Mouse (Mus musculus): ENCODE measurements around the gene Ptprg. TPM values are rescaled to one million over a fixed set of nuclear protein-coding genes. Genes with fewer than 3 reads are reported as not detected.

Ptprg gene
- total RNA-seq, 2 experiments from 2014 or later, result 1.7 TPM; not detected in 1

DNA sequence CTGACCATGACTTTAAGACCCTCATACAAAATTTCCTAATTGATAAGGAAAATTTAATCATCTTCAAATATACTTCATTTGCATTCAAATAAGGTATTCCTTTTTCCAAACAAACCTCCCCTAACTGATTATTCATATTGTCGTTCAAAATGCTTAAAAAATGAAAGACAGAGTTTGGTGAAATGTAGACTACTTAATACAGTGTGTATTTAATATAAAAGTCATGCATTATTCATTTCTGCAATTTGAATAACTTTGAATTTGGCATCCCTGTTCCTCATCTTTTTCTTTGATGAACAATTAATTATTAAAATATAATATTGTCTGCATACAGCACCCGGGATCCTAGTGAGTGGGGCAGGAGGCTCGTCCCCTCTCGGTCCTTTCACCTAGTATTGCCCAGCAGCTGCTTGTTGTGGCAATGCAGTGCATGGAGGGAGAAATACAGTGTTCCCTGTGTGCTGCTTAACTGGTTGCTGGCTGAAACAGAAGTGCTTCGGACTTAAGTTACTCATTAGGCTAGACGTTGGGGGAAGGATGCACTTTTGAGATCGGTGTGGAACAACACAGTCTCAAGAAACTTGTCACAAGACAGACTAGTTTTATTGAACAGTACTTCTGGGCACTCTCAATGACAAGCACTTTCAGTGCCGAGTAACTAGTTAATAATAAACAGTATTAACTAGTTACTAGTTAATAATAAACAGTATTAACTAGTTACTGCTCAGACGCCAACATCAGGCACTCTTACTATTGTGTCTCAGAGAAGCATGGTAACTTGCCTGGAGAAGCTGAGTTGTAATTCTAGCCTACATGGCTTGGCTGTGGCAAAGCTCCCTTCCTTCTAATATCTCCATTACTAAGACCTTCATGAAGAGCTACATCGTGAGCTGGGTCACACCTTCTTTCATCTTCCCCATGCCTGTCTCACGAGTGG is 549.3 kb downstream of the Ptprg start:
- ATAC-seq (replicated peaks; ENCODE audit: low FRiP score, poor library complexity, severe bottlenecking), result no peak

DNA sequence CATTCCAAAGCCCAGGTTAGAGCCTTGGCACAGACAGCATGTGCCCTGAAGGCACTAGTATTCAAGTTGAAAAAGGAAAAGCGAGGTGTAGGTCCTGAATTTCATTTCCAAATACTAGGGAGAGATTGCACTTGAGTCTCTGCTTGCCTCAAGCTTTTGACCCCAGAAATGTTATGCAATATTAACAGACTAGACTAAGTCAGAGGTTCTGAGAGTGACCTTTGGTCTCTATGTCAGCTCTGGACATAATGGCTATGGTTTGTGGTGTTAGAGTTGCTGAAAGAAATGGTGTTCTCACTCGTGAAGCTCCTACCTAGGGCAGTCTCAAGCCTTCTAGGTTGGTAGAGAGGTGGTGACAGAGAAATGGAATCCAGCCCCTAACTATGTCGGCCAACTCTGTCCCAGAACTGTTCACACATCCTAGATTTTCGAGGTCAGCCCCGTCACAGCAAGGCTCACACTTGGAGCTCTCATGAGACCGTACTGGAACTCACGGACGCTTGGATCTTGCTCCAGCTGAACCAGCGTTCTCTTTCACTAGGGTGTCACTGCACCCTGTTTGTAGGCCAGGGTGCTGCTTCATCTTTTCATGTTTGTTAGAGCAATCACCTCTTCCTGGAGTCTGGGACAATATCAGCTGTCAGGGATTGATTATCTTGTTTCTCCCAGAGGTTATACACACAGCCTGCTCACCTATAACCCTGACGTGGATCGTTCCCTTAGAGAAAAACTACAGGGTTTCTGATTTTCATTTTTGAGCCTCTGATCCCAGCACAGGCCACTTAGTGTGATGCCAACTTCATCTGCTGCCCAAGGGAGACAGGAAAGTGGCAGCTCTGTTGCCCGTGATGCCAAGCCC is 551.2 kb downstream of the Ptprg start:
- no peak for ATAC-seq (replicated peaks; ENCODE audit: low FRiP score, poor library complexity, severe bottlenecking)

DNA sequence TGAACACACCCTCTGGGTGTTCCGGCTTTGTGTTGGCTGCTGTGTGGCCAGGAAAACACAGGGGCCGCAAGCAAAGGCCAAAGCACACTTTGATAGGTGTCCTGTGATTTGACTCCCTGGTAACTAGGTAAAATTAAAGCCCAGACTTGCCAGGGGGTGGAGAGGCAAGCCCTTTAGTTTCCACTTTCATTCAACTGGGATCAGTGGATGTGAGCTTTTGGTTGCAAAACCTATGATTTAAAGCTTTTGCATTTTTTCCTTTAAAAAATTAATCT is 551.8 kb downstream of the Ptprg start:
- no peak for ATAC-seq (replicated peaks; ENCODE audit: low FRiP score, poor library complexity, severe bottlenecking)

DNA sequence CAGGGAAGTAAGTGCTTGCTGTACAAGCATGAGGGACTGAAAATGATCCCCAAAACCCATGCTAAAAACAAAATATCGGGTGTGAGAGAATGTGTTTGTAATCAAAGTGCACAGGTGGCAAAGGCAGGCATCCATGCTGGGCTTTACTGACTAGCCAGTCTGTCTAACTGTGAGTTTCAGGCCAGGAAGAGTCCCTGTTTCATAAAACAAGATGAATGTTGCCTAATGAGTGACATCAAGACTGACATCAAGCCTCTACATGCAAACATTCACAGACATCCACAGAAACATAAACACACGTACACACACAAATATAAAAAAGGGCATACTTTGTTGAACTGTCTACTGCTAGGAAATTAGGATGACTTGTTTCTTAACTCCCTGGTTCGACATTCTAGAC is 552.3 kb downstream of the Ptprg start:
- no peak for ATAC-seq (replicated peaks; ENCODE audit: low FRiP score, poor library complexity, severe bottlenecking)

DNA sequence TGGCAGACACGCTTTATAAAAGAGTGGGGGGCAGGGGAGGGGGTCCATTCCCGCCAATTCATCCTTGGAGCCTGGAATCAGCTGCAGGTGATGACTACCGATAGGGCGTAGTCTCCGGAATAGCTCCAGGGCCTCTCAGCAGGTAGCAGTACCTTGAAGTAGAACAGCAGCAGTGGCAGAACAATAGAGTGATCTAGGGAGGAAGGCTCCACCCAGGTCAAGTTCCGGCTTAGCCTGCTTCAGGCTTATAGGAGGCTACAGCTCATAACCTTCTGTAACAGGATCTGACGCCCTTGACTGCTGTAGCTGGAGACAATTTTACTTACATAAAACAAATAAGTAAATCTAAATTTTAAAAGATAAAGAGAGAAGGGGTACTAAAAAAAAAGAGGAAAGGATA is 554.1 kb downstream of the Ptprg start:
- no peak for ATAC-seq (replicated peaks; ENCODE audit: low FRiP score, poor library complexity, severe bottlenecking)

DNA sequence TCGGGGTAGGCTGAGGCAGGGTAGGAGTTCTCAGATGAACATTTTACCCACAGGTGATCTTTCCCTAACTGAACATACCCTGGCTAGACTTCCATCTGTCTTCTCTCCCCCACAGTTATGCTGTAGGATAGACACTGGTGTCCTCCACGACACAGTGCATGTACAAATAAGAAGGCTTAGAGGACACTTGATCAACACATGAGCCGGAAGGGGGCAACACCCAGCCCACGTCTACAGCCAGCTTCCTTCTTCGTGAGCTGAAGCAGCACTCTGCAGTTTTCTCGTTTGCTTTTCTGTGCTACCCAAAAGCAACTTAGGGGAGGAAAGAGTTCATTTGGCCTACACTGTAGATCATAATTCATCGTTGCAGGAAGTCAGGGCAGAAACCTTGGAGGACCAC is 554.7 kb downstream of the Ptprg start:
- ATAC-seq (replicated peaks; ENCODE audit: low FRiP score, poor library complexity, severe bottlenecking), result no peak

DNA sequence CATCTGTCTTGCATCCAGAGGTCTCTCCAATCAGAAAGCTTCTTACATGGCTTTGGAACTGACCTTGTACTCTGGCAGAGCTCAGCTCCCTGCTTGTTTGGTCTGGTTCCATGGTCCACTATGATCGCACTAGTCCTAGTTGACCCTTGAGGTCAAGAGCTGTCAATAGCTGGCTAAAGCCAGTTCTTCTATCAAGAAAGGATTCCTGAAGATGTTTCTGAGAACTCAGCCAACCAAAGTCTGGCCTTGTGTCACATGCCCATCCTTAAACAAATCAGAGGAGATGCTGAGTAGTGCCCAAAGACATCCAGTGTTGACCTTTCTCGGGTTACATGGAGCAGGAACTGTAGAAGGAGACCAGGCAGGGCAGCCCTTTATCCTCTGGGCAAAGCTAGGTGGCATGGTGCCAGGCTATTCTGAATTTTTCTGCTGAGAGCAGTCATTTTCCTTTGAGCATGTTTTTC is 559.2 kb downstream of the Ptprg start:
- no peak for ATAC-seq (replicated peaks; ENCODE audit: low FRiP score, poor library complexity, severe bottlenecking)

DNA sequence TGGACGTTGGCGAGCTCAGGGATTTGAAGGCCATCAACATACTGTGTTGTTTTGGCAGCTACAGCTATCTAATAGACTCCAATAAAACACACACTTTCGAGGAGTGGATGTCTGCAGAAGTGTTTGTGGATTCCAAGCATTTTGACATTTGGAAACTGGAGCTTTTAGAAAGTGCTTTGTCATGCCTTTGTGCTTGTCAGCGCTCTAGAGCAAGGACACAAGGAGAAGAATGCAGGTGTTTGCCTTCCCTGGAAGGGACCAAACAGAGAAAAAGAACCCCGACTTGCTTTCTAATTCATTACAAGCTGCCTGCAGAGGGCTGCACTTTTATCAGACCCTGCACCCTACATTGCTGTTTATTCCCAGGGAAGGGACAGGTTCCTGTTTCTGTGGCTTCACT is 560.0 kb downstream of the Ptprg start:
- no peak for ATAC-seq (replicated peaks; ENCODE audit: low FRiP score, poor library complexity, severe bottlenecking)

DNA sequence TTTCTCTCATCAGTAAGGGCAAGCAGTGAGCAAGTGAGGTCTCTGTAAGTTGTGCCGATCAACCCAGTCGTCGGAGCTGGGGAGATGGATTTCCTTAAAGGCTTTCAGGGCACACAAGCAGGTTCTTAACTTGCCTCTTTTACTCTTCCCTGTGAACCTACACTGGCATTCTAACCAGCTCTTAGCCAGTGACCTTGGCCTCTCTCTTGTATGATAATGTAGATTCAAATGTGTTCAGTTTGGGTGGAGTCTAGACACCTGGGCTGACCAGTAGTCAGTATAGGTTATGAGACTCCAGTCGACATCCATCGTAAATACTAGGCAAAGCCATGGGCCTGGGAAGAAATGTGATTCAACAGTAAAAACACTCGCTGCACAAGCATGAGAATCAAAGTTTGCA is 560.7 kb downstream of the Ptprg start:
- no peak for ATAC-seq (replicated peaks; ENCODE audit: low FRiP score, poor library complexity, severe bottlenecking)

DNA sequence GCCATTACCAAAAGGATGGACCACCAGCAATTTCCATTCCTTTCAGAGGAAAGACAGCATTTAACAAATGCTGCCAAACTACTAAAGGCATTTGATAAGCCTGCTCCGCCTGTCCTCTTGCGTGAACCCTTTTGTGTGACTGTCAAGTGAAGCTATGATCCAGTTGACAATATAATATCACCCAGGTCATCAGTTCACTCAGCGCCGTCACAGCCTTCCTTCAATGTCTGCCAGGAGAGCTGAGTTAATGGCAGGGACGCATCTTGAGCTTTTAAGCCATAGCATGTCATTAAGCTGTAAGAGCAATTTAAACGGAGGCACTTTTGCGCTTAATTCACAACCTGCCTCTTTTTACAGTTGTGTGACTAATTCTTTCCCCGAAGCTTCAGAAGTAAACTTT is 565.9 kb downstream of the Ptprg start:
- ATAC-seq (replicated peaks; ENCODE audit: low FRiP score, poor library complexity, severe bottlenecking), result no peak

DNA sequence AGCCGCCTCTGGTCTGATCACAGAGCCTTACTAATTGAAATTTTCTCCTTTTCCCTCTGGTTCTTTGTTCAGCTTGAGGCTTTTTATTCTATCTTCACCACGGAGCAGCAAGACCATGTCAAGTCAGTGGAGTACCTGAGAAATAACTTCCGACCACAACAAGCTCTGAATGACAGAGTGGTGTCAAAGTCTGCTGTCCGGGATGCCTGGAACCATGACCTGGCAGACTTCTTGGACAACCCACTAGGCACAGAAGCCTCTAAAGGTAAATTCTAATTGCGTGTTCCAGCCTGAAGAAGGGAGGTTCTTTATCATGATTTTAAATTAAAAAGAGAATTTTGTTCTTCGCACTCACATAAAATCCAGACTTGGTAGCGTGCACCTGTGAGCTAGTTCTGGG is 568.6 kb downstream of the Ptprg start:
- no peak for ATAC-seq (replicated peaks; ENCODE audit: low FRiP score, poor library complexity, severe bottlenecking)

DNA sequence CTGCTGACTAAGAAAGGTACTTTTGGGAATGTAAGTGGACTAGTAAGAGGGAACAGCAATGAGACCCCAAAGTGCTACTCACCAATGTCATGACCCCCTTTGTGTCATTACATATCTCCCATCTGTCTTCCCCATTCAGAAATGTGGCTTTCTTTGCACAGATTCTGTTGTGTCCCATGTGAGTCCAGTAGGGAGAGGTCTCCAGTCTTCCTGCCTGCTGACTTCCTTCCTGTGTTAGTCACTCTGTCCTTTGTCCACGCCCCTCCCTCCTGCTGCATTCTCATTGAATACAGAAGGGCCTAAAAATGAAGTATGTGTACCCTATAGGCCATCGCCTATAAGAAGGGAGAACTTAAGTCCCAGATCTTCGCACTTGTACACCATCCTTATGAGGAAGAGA is 571.4 kb downstream of the Ptprg start:
- ATAC-seq (replicated peaks; ENCODE audit: low FRiP score, poor library complexity, severe bottlenecking), result no peak

DNA sequence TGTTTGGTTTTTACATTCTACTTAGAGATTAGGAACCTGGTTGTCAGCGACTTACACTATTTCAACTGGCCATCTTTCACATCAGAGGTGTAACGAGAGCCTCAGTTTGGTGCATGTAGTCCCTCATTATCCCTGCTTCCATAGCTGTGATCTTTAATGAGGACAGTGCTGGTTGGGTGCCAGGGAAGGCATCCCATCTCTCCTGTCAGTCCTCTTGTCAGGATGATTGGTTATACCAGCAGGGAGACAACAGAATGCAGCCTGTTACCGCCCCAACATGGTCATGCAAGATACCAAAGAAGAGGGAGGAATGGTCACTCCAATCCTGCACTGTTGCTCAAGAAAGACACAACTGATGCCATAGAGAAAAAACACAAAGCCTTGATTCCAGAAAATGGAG is 574.6 kb downstream of the Ptprg start:
- no peak for ATAC-seq (replicated peaks; ENCODE audit: low FRiP score, poor library complexity, severe bottlenecking)

DNA sequence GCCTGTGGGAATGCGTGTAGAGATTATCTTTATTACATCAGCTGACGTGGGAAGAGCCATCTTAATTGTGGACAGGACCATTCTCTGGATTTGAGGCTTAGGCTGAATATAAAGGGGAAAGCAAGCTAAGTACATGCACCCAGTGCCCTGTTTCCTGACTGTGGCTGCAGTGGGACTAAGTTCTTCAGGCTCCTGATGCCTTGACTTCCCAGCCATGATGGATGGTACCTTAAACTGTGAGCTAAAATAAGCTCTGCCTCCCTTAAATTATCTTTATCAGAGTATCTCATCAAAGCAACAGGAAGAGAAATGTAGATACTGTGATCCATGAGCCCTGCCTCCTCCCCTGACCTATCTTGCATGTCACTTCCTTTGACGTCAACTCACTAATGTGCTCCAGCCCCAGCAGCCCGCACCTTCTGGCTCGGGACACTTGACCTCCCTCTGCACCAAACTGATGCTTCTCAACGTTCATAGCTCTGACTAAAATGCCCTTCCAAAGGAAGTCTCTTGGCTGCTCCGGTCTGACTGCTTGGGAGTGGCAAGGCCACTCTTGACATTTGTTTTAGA is 578.8 kb downstream of the Ptprg start:
- no peak for ATAC-seq (replicated peaks; ENCODE audit: low FRiP score, poor library complexity, severe bottlenecking)

DNA sequence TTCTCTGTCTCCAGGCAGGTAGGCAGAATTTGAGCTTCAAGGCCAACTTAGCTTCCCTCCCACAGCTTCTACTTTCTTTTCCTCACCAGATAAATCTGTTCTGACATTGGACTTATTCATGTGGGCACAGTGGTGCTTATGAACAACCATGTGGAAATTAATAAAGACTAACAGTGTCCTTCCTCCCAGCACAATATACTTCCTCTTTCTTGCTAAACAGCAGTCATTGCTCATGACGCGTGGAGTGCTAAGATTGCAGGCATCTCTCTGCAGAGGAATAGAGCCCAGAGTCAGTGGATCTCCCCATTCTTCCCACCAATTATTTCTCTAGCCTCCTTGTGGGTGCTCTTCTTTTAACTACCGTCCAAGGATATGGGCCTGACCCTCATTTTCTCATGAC is 579.8 kb downstream of the Ptprg start:
- ATAC-seq (replicated peaks; ENCODE audit: low FRiP score, poor library complexity, severe bottlenecking), result no peak

DNA sequence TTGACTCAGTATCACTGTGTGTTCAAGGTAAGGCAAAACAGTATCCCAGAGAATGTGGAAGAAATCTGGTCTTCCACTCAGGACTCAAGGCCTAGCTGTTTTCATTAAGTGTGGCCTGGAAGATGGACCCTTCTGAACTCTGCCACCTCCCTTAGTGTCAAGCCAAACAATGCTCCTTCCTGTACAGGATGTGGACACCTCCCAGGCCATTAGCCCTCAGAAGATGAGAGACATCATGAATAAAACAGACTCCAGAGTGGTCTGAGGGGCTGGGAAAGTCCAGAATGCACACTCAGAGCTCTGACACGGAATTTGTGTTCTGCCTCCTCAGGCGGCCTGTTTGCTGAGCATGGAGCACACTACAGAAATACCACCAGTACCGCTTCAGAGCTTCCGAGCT is 581.2 kb downstream of the Ptprg start:
- no peak for ATAC-seq (replicated peaks; ENCODE audit: low FRiP score, poor library complexity, severe bottlenecking)

DNA sequence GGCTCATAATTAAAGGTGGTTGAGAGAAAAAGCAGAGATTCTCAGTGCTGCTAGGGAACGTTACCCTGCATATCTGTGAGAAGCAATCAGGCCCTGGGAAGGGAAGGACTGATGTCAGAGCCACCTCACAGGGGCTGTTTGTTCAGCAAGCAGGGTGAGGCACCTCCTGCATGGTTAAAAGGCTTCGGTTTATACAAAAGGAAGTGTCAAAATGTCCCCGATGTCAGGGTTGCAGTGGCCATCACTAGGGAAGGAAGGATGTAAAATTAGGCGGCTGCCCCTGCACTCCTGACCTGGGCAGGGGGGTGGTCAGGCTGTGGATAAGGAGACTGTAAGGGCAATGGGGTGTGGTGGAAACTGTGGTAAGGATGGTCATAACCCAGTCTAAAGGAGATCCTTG is 583.2 kb downstream of the Ptprg start:
- no peak for ATAC-seq (replicated peaks; ENCODE audit: low FRiP score, poor library complexity, severe bottlenecking)

DNA sequence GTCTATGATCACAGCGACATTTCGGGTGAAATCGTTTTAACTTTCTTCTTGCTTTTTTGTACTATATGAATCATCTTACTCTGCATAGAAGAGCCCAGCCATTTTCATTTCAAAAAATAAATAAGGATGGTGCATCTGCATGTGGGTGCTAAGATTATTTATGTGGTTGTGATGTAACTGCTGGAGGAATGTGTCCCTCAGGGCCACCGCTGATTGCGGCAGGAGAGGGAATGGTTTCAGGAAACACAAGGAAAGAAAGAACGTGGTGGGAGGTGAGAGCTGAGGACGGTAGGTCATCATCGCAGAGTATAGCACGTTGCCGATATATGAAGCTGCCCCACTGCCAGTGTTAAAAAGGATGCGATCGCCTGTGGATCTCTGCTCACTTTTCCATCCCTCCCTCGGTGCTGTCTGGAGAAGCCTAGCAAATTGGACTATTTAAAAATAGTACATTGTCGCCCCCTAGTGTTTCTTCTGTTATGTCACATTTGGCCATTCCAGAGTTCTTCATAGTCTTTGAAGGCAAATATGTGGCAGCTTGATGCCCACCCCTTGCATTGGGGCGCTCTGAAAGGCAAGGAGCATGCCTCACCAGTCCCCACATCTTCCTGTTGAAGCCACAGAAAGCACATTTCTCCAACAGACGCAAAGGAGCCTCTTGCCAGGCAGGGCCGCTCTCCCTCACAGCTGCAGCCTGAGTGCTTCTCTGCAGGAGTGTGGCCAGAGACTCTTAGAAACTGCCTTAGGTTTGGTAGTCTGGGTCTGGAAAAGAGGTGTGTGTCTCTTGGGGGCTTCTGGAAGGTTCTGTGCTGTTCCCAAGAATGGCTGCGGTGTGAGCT is 586.5 kb downstream of the Ptprg start:
- no peak for ATAC-seq (replicated peaks; ENCODE audit: low FRiP score, poor library complexity, severe bottlenecking)

DNA sequence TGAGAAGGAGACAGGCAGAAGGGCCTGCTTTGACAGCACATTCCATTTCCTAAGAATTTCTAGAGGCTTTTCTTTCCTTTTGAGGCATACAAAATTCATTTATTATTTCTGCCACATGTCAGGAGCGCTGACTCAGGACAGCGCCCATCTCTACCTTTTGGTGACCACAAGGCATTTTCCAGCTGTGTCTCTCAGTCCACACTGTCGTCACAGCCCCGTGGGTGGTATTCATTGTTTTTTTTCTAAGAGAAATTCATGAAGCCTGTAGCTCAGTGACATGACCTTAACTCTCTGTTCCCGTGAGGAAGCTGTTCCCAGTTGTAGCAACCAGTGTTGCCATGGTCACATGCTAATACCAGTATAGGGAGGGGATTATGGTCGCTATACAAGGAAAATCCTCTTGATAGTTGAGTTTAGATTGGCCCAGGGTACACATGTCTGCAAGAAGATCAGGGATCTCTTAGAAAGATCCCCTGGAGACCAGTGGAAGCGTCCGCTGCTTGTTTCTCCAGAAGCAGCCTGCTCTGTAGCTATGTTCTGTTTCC is 590.7 kb downstream of the Ptprg start:
- no peak for ATAC-seq (replicated peaks; ENCODE audit: low FRiP score, poor library complexity, severe bottlenecking)

DNA sequence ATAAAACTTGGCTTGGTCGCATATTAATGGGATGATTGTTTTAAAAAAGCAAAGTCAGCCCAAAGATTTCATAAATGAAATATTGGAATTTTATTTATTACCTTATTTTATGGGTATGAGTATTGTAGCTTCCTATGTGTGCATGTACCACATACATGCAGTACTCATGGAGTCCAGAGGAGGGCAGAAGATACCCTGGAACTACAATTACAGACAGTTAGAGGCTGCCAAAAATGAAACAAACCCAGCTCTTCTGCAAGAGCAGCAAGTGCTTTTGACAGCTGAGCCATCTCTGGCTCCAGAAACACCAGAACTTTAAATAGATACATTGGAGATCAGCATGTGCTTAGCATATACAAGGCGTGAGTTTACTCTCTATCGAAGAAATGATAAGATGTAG is 592.6 kb downstream of the Ptprg start:
- no peak for ATAC-seq (replicated peaks; ENCODE audit: low FRiP score, poor library complexity, severe bottlenecking)

Measured in erythroid progenitor cell, adult 5-6 weeks (primary cell).